Mouse (Mus musculus) neural tube, embryonic 13.5 days (tissue): ENCODE data around the gene Des. TPM values are rescaled to one million over a fixed set of nuclear protein-coding genes. Genes with fewer than 3 reads are reported as not detected.
A peak's percentile ranks its signal among the peaks of the same experiment; 100 is the strongest.

Source experiments
- ATAC-seq: fragments of 200-750 bp; cut with Nextera tagmentation; 2 replicates; pipeline ENCODE4 v1.8.0; 2017; ENCODE audit warnings: low read depth, mild to moderate bottlenecking, moderate TSS enrichment, moderate library complexity
- H3K27ac ChIP-seq: fragments of 300-500 bp; sonication (generic); replicated peaks from 2 replicates; pipeline ENCODE4 v1.5.1; 2015; ENCODE audit warnings: moderate library complexity, mild to moderate bottlenecking, inconsistent platforms
- H3K27me3 ChIP-seq: fragments of 300-500 bp; sonication (generic); 2 replicates; pipeline ENCODE4 v1.6.1; 2015; ENCODE audit warnings: mild to moderate bottlenecking, inconsistent platforms
- H3K36me3 ChIP-seq: fragments of 300-500 bp; sonication (generic); 2 replicates; pipeline ENCODE4 v1.6.1; 2015; ENCODE audit warnings: mild to moderate bottlenecking, inconsistent platforms
- H3K4me1 ChIP-seq: fragments of 300-500 bp; sonication (generic); replicated peaks from 2 replicates; pipeline ENCODE4 v1.6.1; 2015; ENCODE audit warnings: inconsistent platforms
- H3K4me2 ChIP-seq: fragments of 300-500 bp; sonication (generic); 2 replicates; pipeline ENCODE4 v1.6.1; 2015; ENCODE audit warnings: inconsistent platforms, mild to moderate bottlenecking, moderate library complexity
- H3K4me3 ChIP-seq: fragments of 300-500 bp; sonication (generic); 2 replicates; pipeline ENCODE4 v1.5.1; 2015; ENCODE audit warnings: mild to moderate bottlenecking, inconsistent platforms
- H3K9ac ChIP-seq: fragments of 300-500 bp; sonication (generic); 2 replicates; pipeline ENCODE4 v1.6.1; 2015; ENCODE audit warnings: moderate library complexity, mild to moderate bottlenecking, inconsistent platforms
- H3K9me3 ChIP-seq: fragments of 300-500 bp; sonication (generic); 2 replicates; pipeline ENCODE4 v1.6.1; 2016; ENCODE audit warnings: inconsistent platforms
- WGBS: fragments of 180-500 bp; shearing (Covaris S2); methylation state at CpG from one replicate; pipeline ENCODE4 v1.1.7; 2015; 5-methylcytosine and 5-hydroxymethylcytosine counted together
- polyA plus RNA-seq: library from polyadenylated mRNA; unstranded; fragments of >200 nt; fragmentation: Nextera tagmentation; extraction: Ambion mirVana; gene quantifications from 2 replicates; pipeline ENCODE4 v1.2.1, GENCODE M21; 2015

Gene Des
- polyA plus RNA-seq, 1 experiment from 2014 or later, result 3.3 TPM

GRCm38 (mm10) chr1:75387929-75388897 lies 28.1 kb downstream of the Des start:
- ATAC-seq, result 0 out of 2 replicates have a peak, but pooled peaks have one; percentile 10
- peak overlapping the region; percentile 53 for H3K4me2 ChIP-seq
- WGBS, result 3% methylated on average over 94 of the region's 94 CpGs

DNA sequence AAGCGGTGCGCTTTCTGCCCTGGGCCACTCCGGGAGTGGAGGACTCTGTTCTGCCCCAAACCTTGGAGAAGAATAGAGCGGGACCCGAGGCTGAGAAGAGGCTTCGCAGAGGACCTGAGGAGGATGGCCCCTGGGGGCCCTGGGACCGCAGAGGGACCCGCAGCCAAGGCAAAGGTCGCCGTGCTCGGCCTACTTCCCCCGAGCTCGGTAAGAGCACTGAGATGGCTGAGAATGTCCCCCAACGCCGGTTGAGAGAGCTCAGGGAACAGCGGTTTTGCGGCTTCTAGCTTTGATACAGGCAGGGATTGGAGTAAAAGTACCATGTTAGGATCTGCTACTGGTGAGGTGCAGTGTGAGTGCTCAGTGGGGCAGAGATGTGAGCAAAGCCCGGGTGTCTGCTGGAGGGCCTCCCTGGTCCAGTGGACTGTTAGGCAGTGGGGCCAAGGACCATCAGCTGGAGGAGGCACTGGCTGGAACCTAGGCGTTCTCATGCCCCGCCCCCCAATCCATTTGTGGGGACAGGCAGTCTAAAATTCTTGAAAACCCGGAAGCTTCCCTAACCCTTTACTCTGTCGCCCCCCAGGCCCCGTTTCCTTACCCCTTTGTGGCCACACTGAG lies 28.9 kb downstream of the Des start:
- no peak for ATAC-seq
- Histone ChIP-seq H3K27me3 (peaks cover 63% of the 10 kb centered on the region), H3K9ac (peak overlapping the region; percentile 59), H3K36me3 (peaks cover 23% of the 10 kb centered on the region; the same call in 1 of the 2 replicates), H3K4me2 (peak overlapping the region; percentile 53), H3K4me1 (peaks cover 67% of the 10 kb centered on the region), H3K9me3 (no peaks in the 10 kb centered on the region), H3K27ac (no peak overlapping the region), H3K4me3 (peak overlapping the region; percentile 25)
- 21% methylated on average over 23 of the region's 23 CpGs for WGBS

More at GRCm38 (mm10) chr1:75387929-75388897, 28.1 kb downstream of the Des start:
- Histone ChIP-seq H3K9me3 (no peaks in the 10 kb centered on the region), H3K36me3 (peaks cover 15% of the 10 kb centered on the region; the same call in 1 of the 2 replicates), H3K27me3 (peaks cover 63% of the 10 kb centered on the region), H3K4me1 (peaks cover 65% of the 10 kb centered on the region), H3K9ac (peak overlapping the region; percentile 59), H3K4me3 (peak overlapping the region; percentile 25), H3K27ac (no peak overlapping the region)

DNA sequence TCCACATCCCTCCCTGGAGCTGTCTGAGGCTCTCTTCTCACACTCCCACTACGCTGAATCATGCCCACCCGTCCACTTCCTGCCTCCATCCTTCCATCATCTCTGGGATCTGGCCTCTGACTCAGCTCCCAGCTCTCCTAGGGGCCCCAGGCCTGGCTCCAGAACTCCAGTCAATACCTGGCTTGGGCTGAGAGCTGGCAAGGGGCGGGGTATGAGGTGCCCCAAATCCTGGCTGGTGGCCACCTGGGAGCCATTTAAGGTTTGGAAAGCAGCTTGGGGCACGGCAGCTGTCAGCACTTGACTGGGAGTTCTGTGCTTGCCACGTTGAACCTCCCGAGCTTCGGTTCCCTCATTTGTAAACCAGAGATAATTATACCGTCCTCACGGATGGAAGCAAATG lies 33.0 kb downstream of the Des start:
- WGBS, result 61% methylated on average over 9 of the region's 9 CpGs
- H3K4me1 ChIP-seq, result peaks cover 28% of the 10 kb centered on the region

GRCm38 (mm10) chr1:75393846-75394245 lies 33.7 kb downstream of the Des start:
- H3K9ac ChIP-seq, result peak overlapping the region; percentile 38; the same call in 1 of the 2 replicates
- 93% methylated on average over 3 of the region's 3 CpGs for whole genome bisulfite sequencing
- peaks cover 28% of the 10 kb centered on the region for H3K4me1 ChIP-seq
- no peak overlapping the region for H3K4me3 ChIP-seq
- H3K27me3 ChIP-seq, result peaks cover 28% of the 10 kb centered on the region
- ATAC-seq, result no peak
- H3K27ac ChIP-seq, result no peak overlapping the region
- H3K9me3 ChIP-seq, result no peaks in the 10 kb centered on the region
- H3K36me3 ChIP-seq, result peaks cover 37% of the 10 kb centered on the region
- H3K4me2 ChIP-seq, result no peak overlapping the region

More for the DNA sequence above, 33.0 kb downstream of the Des start:
- Histone ChIP-seq H3K36me3 (peaks cover 37% of the 10 kb centered on the region), H3K9ac (no peak overlapping the region), H3K27me3 (peaks cover 36% of the 10 kb centered on the region), H3K4me2 (no peak overlapping the region), H3K27ac (0 out of 2 replicates have a peak overlapping the region, but pooled peaks have one; percentile 33), H3K4me3 (no peak overlapping the region), H3K9me3 (no peaks in the 10 kb centered on the region)
- no peak for ATAC-seq

GRCm38 (mm10) chr1:75398761-75399402 lies 38.8 kb downstream of the Des start:
- H3K4me3 ChIP-seq, result no peak overlapping the region
- peak overlapping the region; percentile 60; the same call in 1 of the 2 replicates for H3K9ac ChIP-seq
- peaks cover 39% of the 10 kb centered on the region for H3K36me3 ChIP-seq
- ATAC-seq, result peak; percentile 30
- H3K27ac ChIP-seq, result peak overlapping the region; percentile 77
- peaks cover 31% of the 10 kb centered on the region for H3K4me1 ChIP-seq
- no peak overlapping the region; the same call in 1 of the 2 replicates for H3K4me2 ChIP-seq
- H3K9me3 ChIP-seq, result no peaks in the 10 kb centered on the region
- WGBS, result 16% methylated on average over 9 of the region's 9 CpGs
- no peaks in the 10 kb centered on the region for H3K27me3 ChIP-seq

- WGBS, result 9% methylated on average over 15 of the region's 15 CpGs
- no peaks in the 10 kb centered on the region for H3K9me3 ChIP-seq
- ATAC-seq, result peak; percentile 81
- H3K4me1 ChIP-seq, result peaks cover 30% of the 10 kb centered on the region
- H3K9ac ChIP-seq, result peak overlapping the region; percentile 60
- peak overlapping the region; percentile 17 for H3K4me3 ChIP-seq
- H3K27ac ChIP-seq, result peak overlapping the region; percentile 77
- H3K36me3 ChIP-seq, result peaks cover 35% of the 10 kb centered on the region
- H3K27me3 ChIP-seq, result no peaks in the 10 kb centered on the region
- peak overlapping the region; percentile 44 for H3K4me2 ChIP-seq
Measured at GRCm38 (mm10) chr1:75399755-75400492, 39.8 kb downstream of the Des start.

GRCm38 (mm10) chr1:75400493-75401115 lies 40.5 kb downstream of the Des start:
- Histone ChIP-seq H3K4me3 (peak overlapping the region; percentile 17; the same call in 1 of the 2 replicates), H3K4me1 (peaks cover 30% of the 10 kb centered on the region), H3K9me3 (no peaks in the 10 kb centered on the region), H3K27ac (peak overlapping the region; percentile 77), H3K4me2 (peak overlapping the region; percentile 44), H3K36me3 (peaks cover 40% of the 10 kb centered on the region), H3K27me3 (no peaks in the 10 kb centered on the region), H3K9ac (peak overlapping the region; percentile 60; the same call in 1 of the 2 replicates)
- ATAC-seq, result peak; percentile 16
- 45% methylated on average over 6 of the region's 6 CpGs for WGBS

DNA sequence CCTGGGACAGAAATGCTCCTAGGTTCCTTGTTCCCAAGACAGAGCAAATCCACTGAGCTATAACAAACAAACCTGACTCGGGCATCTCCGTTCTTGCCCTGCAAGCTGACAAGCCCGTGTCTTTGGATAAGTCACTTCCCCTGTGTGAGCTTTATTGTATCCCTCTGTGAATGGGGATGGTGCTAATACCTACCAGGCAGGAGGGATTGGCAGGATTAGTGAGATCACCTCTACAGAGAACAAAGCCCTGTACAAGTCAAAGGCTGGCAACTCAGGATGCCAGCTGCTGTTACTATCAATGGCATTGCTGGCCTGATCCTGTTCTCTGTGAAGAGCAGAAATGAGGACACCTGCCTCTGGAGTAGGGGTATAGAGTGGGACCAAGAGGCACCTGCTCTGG lies 45.4 kb downstream of the Des start:
- H3K9me3 ChIP-seq, result no peaks in the 10 kb centered on the region
- WGBS, result 86% methylated on average over 3 of the region's 3 CpGs
- H3K36me3 ChIP-seq, result peaks cover 65% of the 10 kb centered on the region
- ATAC-seq, result no peak
- no peak overlapping the region for H3K9ac ChIP-seq
- no peak overlapping the region for H3K4me3 ChIP-seq
- no peaks in the 10 kb centered on the region for H3K27me3 ChIP-seq
- H3K27ac ChIP-seq, result no peak overlapping the region
- H3K4me1 ChIP-seq, result peaks cover 5% of the 10 kb centered on the region
- no peak overlapping the region for H3K4me2 ChIP-seq

- WGBS, result 93% methylated on average over 15 of the region's 15 CpGs
- Histone ChIP-seq H3K36me3 (peaks cover 62% of the 10 kb centered on the region), H3K9ac (no peak overlapping the region), H3K9me3 (no peaks in the 10 kb centered on the region), H3K4me1 (peaks cover 6% of the 10 kb centered on the region), H3K27me3 (no peaks in the 10 kb centered on the region), H3K4me3 (no peak overlapping the region), H3K4me2 (no peak overlapping the region), H3K27ac (no peak overlapping the region)
- no peak for ATAC-seq
Measured at GRCm38 (mm10) chr1:75406173-75406572, 46.0 kb downstream of the Des start.

GRCm38 (mm10) chr1:75407056-75407455 lies 46.9 kb downstream of the Des start:
- Histone ChIP-seq H3K4me2 (no peak overlapping the region), H3K27me3 (no peaks in the 10 kb centered on the region), H3K27ac (no peak overlapping the region), H3K9ac (no peak overlapping the region), H3K4me1 (peaks cover 6% of the 10 kb centered on the region), H3K36me3 (peaks cover 55% of the 10 kb centered on the region), H3K9me3 (no peaks in the 10 kb centered on the region), H3K4me3 (no peak overlapping the region)
- WGBS, result 93% methylated on average over 9 of the region's 9 CpGs
- ATAC-seq, result no peak

GRCm38 (mm10) chr1:75408210-75408609 lies 48.1 kb downstream of the Des start:
- H3K4me2 ChIP-seq, result no peak overlapping the region
- WGBS, result 87% methylated on average over 4 of the region's 4 CpGs
- ATAC-seq, result no peak

More at GRCm38 (mm10) chr1:75408210-75408609, 48.1 kb downstream of the Des start:
- Histone ChIP-seq H3K9ac (no peak overlapping the region), H3K4me1 (peaks cover 11% of the 10 kb centered on the region), H3K27me3 (no peaks in the 10 kb centered on the region), H3K9me3 (no peaks in the 10 kb centered on the region), H3K27ac (no peak overlapping the region), H3K36me3 (peaks cover 43% of the 10 kb centered on the region), H3K4me3 (no peak overlapping the region)
